Mouse (Mus musculus): ENCODE data around the gene Iqce. TPM values are rescaled to one million over a fixed set of nuclear protein-coding genes. Genes with fewer than 3 reads are reported as not detected.

The Iqce gene
- polyA plus RNA-seq, 1 experiment from 2014 or later: 32.2 TPM

DNA sequence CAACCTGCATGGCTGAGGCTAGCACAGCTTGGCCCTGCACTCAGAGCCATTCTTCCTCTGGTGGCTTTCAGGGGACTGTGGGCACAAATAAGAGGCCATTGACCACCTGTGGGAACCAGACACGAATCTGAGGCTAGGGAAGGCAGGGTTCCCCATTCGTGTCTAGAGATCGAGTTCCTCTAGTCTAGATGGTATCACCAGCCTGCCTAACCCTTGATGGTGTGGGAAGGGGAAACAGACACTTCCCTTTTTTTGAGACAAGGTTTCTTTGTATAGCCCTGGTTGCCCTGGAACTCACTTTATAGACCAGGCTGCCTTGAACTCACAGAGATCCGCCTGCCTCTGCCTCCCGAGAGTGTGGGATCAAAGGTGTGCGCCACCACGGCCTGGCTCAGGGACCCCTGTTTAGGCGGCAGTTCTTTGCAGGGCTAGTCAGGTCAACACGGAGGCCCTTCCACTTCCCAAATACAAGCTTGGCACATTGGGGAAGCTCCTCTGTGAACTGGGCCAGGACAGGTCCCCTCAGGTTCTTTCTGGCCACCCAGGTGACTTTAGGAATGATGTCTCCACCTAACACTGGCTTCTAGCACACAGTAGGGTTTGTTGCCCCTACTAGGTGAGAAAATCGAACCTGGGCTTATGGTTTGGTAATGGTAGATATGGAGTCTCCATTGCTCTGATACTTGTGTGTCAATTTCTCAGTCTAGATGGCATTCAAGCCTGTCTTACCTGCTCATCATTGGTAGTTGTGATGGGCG lies 29.0 kb upstream of the Iqce start:
- Histone ChIP-seq H3K36me3 (replicated peaks) (no peaks in the 10 kb centered on the region), H3K27ac (no peak overlapping the region), H3K4me1 (peaks cover 6% of the 10 kb centered on the region), H3K4me2 (no peak overlapping the region), H3K27me3 (replicated peaks) (peaks cover 14% of the 10 kb centered on the region), H3K9ac (no peak overlapping the region), H3K4me3 (no peak overlapping the region), H3K9me3 (no peaks in the 10 kb centered on the region)
- 85% methylated on average over 11 of the region's 11 CpGs for WGBS
- no peak for ATAC-seq (replicated peaks)

DNA sequence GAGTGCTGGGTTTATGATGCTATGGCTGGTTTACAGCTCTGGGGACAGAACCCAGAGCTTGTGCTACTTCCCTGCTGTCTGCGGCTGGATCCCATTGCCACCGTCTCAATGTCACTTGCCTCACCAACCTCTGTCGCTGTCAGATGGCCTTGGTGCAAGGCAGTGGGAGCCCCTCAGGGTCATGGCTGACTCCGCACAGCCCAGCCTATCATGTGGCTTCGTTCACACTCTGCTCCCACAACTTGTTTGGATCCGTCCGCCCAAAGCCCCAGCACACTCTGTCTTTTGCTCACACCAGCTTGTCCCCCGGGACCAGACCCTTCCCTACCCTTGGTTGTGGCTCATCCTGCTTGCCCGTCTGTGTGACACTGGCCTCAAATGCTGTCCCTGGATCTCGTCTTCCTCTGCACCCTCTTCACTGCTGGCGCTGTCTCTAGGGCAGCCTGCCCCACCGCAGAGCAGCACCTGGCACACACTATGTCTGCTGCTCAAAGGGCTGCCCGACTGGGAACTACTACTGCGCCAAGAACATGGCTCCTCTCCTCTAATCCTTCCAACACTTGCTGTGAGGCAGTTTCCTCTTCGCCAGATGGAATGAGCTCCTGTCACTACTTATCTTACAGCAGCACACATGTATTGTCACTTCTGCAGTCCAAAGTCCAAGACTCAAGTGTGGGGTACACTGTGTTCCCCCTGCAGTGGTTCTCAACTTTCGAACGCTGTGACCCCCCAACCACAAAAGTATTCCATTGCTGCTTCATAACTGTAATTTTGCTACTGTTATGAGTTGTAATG lies 25.0 kb upstream of the Iqce start:
- H3K9ac ChIP-seq: no peak overlapping the region
- ATAC-seq (replicated peaks): no peak
- no peaks in the 10 kb centered on the region for H3K27me3 ChIP-seq (replicated peaks)
- H3K27ac ChIP-seq: 0 out of 2 replicates have a peak overlapping the region, but pooled peaks have one; percentile 21
- H3K4me3 ChIP-seq: no peak overlapping the region
- peaks cover 22% of the 10 kb centered on the region; the same call in 1 of the 2 replicates for H3K4me1 ChIP-seq
- H3K9me3 ChIP-seq: no peaks in the 10 kb centered on the region
- no peaks in the 10 kb centered on the region for H3K36me3 ChIP-seq (replicated peaks)
- WGBS: 83% methylated on average over 17 of the region's 17 CpGs
- no peak overlapping the region for H3K4me2 ChIP-seq

DNA sequence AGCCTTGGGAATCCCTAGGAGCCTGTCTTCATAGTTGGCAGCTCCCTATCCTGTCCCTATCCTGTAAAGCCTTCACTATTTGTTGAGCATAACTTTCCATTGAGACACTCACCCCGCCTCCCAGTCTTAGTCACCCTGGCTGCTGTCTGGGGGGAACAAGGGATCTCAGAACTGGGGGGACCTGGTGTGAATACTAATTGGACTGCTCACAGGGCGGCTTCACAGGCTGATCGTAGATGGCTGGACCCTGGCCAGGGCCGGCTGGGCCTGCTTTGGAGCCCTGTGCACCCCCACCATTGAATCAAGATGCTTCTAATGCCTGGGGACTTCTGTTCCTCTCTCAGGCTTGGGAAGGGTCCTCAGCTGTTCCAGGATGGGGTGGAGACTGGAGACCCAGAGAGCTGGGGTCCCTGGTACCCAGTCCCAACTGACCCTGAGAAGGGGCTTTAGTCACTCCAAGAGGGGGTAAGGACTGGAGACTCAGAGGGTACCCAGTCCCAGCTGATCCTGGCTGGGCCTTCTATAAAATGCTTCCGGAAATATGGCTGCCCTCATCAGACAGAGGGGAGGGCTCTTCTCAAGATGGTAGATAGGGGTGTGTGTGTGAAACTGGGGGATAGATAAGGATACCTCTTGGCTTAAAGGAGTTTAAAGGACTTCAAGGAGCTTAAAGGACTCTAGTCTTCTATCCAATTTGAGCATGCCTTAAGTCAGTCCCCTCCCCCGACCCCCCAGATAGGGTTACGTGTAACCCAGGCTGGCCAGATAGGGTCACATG lies 24.1 kb upstream of the Iqce start:
- Histone ChIP-seq H3K4me1 (peaks cover 22% of the 10 kb centered on the region; the same call in 1 of the 2 replicates), H3K4me3 (no peak overlapping the region), H3K27me3 (replicated peaks) (no peaks in the 10 kb centered on the region), H3K36me3 (replicated peaks) (no peaks in the 10 kb centered on the region), H3K4me2 (no peak overlapping the region), H3K27ac (peak overlapping the region; percentile 66; the same call in 1 of the 2 replicates), H3K9me3 (no peaks in the 10 kb centered on the region), H3K9ac (no peak overlapping the region)
- peak; percentile 46 for ATAC-seq (replicated peaks)
- WGBS: 75% methylated on average over 7 of the region's 7 CpGs

DNA sequence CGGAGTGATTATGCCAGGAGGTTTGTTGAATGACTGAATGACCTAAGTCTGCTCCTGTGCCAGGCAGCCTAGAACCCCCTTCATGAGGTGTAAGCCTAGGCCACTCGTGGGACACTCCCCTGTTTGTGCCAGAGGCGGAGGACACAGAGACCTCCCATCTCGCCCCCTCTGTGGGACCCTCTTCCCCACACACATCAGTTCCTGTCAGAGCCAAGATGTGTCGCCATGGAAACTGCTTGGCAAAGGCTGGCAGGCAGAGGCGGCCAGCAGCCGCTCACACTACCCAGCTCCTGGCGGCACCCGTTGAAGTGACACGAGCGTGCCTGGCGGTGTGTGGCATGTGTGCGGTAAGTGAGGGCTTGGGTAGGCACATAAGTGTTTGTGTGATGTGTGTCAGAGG lies 21.6 kb upstream of the Iqce start, which contains the start of gene Amz1:
TSS of gene Amz1 (plus strand) at position 306 of the 400 bp plus-strand sequence.
- WGBS: 45% methylated on average over 13 of the region's 13 CpGs
- Histone ChIP-seq H3K27me3 (replicated peaks) (no peaks in the 10 kb centered on the region), H3K9ac (no peak within 1 kb of the TSS), H3K36me3 (replicated peaks) (peaks cover 8% of the 10 kb centered on the region; the same call in 1 of the 2 replicates), H3K27ac (peak within 1 kb of the TSS; percentile 21; the same call in 1 of the 2 replicates), H3K9me3 (no peaks in the 10 kb centered on the region), H3K4me1 (peaks cover 22% of the 10 kb centered on the region; the same call in 1 of the 2 replicates), H3K4me3 (peak within 1 kb of the TSS; percentile 10; the same call in 1 of the 2 replicates), H3K4me2 (peak within 1 kb of the TSS; percentile 22)
- peak; percentile 82 for ATAC-seq (replicated peaks)

DNA sequence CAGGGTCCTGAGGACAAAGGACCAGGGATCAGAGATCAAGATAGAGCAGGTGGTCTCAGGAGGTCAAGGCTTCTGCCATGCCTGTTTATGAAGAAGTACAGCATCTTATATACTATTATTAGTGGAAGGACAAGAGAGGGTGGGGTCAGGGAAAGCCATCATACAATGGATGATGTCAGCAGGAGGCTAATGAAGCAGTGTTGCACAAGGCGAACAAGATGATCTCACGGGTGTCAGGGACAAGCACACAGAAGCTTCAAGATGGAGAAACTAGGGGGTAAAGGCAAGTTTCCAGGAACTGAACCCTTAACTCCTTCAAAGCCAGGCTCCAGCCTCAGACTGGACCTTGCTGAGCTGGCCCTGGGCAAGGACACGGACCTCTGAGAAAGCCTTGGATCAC lies 19.9 kb upstream of the Iqce start:
- 81% methylated on average over 3 of the region's 3 CpGs for whole genome bisulfite sequencing
- no peak for ATAC-seq (replicated peaks)
- no peak overlapping the region for H3K27ac ChIP-seq

DNA sequence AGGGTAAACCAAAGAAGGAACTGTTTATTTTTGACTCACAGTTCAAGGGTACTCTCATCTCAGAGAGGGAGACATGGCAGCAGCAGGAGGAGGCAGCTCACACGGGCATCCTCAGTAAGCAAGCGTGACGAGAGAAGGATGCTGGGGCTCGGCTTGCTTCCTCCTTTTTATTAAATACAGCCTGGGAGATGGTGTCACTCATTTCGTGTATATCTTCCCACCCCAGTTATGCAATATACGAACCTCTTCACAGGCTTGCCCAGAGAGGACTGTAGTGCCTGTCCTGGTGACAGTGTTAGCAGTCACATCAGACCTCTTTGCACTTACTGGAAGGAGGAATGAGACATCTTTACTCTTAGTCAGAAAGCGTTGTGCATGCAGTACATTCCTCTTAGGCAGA lies 18.6 kb upstream of the Iqce start:
- no peak overlapping the region for H3K4me3 ChIP-seq
- peaks cover 22% of the 10 kb centered on the region; the same call in 1 of the 2 replicates for H3K4me1 ChIP-seq
- H3K4me2 ChIP-seq: no peak overlapping the region
- no peak for ATAC-seq (replicated peaks)
- no peak overlapping the region for H3K27ac ChIP-seq
- H3K9ac ChIP-seq: no peak overlapping the region
- H3K27me3 ChIP-seq (replicated peaks): no peaks in the 10 kb centered on the region
- 79% methylated on average over 7 of the region's 7 CpGs for WGBS
- H3K36me3 ChIP-seq (replicated peaks): peaks cover 33% of the 10 kb centered on the region; the same call in 1 of the 2 replicates
- no peaks in the 10 kb centered on the region for H3K9me3 ChIP-seq

More for the DNA sequence above, 19.9 kb upstream of the Iqce start:
- no peak overlapping the region for H3K9ac ChIP-seq
- no peak overlapping the region for H3K4me2 ChIP-seq
- no peak overlapping the region for H3K4me3 ChIP-seq
- no peaks in the 10 kb centered on the region for H3K9me3 ChIP-seq
- H3K4me1 ChIP-seq: peaks cover 22% of the 10 kb centered on the region; the same call in 1 of the 2 replicates
- no peaks in the 10 kb centered on the region for H3K27me3 ChIP-seq (replicated peaks)
- peaks cover 23% of the 10 kb centered on the region; the same call in 1 of the 2 replicates for H3K36me3 ChIP-seq (replicated peaks)

DNA sequence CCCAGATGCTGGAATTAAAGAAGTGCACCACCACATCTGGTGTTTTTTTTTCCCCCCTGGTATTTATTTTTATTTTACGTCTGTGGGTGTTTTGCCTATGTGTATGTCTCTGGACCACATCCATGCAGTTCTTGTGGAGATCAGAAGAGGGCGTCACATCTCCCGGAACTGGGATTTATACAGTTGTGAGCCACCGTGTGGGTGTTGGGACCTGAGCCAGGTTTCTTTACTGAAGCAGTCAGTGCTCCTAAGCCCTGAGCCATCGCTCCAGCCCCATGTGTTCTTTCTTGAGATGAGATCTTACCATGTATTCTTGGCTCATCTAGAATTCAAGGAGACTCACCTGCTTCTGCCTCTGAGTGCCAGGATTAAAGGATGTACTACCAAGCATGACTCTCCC lies 8.9 kb upstream of the Iqce start:
- WGBS: 85% methylated on average over 5 of the region's 5 CpGs
- Histone ChIP-seq H3K4me1 (peaks cover 3% of the 10 kb centered on the region), H3K9ac (no peak overlapping the region), H3K36me3 (replicated peaks) (peaks cover 56% of the 10 kb centered on the region), H3K27me3 (replicated peaks) (no peaks in the 10 kb centered on the region), H3K27ac (no peak overlapping the region), H3K4me3 (no peak overlapping the region), H3K9me3 (no peaks in the 10 kb centered on the region), H3K4me2 (no peak overlapping the region)
- no peak for ATAC-seq (replicated peaks)

DNA sequence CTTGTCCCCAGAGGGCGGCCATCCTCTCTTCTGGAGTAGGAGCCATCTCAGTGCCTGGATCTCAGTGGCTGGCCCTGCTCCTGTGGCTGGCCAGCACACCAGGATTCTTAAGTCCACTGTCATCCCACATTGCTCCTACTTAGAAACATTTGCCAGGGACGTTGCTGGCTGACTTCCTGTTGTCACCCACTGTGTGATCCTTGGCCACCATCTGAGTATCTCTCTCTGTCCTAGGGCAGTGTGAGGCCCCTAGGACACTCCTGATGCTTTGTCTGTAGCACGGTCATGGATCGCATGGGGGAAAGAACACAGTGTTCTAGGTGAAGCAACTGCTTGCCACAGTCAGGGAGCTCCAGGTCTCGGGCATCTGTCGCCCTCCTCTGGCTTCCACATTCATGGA lies 8.1 kb upstream of the Iqce start:
- Histone ChIP-seq H3K27ac (no peak overlapping the region), H3K4me2 (no peak overlapping the region), H3K36me3 (replicated peaks) (peaks cover 51% of the 10 kb centered on the region), H3K9me3 (no peaks in the 10 kb centered on the region), H3K4me3 (no peak overlapping the region), H3K9ac (no peak overlapping the region), H3K27me3 (replicated peaks) (no peaks in the 10 kb centered on the region), H3K4me1 (peaks cover 10% of the 10 kb centered on the region)
- no peak for ATAC-seq (replicated peaks)
- WGBS: 91% methylated on average over 6 of the region's 6 CpGs

DNA sequence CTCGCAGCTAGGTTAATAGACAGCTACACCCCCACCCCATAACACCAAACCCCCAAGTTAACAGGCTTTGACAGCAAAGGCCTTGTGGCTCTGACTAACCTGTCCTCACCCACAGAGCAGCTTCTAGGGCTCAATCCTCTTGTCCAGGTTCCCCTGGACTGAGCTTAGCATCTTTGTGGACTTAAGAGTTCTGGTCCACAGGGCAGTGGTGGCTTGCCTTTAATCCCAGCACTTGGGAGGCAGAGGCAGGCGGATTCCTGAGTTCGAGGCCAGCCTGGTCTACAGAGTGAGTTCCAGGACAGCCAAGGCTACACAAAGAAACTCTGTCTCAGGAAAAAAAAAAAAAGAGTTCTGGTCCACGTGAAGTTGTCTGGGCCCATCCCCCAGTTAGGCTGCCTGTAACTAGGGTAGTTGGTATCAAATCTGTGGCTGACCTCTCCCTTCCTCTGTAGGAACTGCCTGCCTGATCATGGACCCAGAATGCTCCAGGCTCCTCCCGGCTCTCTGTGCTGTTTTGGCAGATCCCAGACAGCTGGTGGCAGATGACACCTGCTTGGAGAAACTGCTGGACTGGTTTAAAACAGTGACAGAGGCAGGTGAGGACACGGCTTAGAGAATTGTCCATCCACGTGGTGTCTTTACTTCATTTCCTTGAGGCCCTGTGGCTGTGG lies 3.5 kb upstream of the Iqce start:
- Histone ChIP-seq H3K4me3 (peak overlapping the region; percentile 50), H3K9ac (peak overlapping the region; percentile 55), H3K27ac (peak overlapping the region; percentile 92), H3K4me2 (peak overlapping the region; percentile 71), H3K27me3 (replicated peaks) (no peaks in the 10 kb centered on the region), H3K36me3 (replicated peaks) (peaks cover 9% of the 10 kb centered on the region; the same call in 1 of the 2 replicates), H3K4me1 (peaks cover 34% of the 10 kb centered on the region), H3K9me3 (no peaks in the 10 kb centered on the region)
- no peak for ATAC-seq (replicated peaks)
- WGBS: 65% methylated on average over 7 of the region's 7 CpGs

DNA sequence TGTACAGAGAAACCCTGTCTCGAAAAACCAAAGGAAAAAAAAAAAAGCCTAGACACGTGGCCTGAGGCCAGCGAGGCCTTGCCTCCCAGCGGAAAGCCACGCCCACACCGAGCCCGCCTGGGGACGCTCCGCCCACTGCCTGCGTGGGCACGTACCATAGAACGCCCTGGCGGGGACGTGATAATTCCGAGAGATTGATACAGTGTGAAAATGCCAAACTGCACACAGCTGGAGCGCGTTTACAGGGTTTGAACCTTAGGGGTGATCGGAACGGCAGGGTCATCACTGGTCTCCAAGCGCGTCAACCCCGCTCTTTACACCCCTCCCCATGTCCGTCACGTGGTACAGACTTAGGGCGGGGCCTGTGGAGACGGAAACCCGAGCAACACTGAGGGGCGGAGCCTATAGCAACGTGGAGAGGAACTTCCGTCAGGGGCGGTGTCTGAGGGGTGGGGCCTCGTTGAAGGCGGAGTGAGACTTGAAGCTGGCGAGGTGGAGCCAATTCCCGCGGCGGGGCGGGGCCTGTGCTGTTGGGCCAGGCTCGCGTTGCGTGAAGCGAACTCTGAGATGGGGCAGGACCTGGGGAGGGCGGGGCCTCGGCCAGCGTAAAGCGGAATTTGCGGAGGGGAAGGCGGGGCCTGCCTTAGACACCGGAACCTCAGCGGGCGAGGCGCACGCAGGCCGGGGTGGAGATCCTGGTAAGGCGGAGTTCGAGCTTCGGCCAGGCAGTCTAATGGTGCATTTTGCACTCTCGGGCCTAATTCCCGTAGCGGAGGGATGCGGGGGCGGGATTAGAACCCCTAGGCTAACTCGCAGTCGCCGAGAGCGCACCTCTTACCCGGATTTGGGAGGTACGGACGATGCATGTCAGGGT lies 2.4 kb upstream of the Iqce start, which contains the start of gene Brat1:
TSS of gene Brat1 (plus strand) at position 634 of the 874 bp plus-strand sequence.
- Histone ChIP-seq H3K9me3 (no peaks in the 10 kb centered on the region), H3K27me3 (replicated peaks) (no peaks in the 10 kb centered on the region), H3K36me3 (replicated peaks) (no peaks in the 10 kb centered on the region; the same call in 1 of the 2 replicates), H3K27ac (peak within 1 kb of the TSS; percentile 92), H3K4me2 (peak within 1 kb of the TSS; percentile 71), H3K4me3 (peak within 1 kb of the TSS; percentile 50), H3K9ac (peak within 1 kb of the TSS; percentile 57), H3K4me1 (peaks cover 38% of the 10 kb centered on the region)
- WGBS: under 1% methylated on average over 69 of the region's 69 CpGs
- peak; percentile 94 for ATAC-seq (replicated peaks)

Measured in midbrain, embryonic 15.5 days (tissue).